Mouse (Mus musculus) inflammation-experienced regulatory T-cells, adult 6 months (primary cell): ENCODE measurements around the gene Tomm5. TPM values are rescaled to one million over a fixed set of nuclear protein-coding genes. Genes with fewer than 3 reads are reported as not detected.
"Not testable (repeated sequence)": the region's sequence is repeated elsewhere in the genome, so short reads cannot be mapped to it uniquely, and the experiment has no call there.

Experiments
- ATAC-seq: one replicate; pipeline ENCODE4 v1.8.0; 2017
- polyA plus RNA-seq, 3 experiments: library from polyadenylated mRNA; unstranded; fragments of 100-300 nt; shearing (Covaris generic); gene quantifications; one replicate each; pipeline ENCODE4 v1.2.1; 2017

Gene Tomm5
- polyA plus RNA-seq, 3 experiments from 2014 or later, result 121 to 173 (median 149) TPM

DNA sequence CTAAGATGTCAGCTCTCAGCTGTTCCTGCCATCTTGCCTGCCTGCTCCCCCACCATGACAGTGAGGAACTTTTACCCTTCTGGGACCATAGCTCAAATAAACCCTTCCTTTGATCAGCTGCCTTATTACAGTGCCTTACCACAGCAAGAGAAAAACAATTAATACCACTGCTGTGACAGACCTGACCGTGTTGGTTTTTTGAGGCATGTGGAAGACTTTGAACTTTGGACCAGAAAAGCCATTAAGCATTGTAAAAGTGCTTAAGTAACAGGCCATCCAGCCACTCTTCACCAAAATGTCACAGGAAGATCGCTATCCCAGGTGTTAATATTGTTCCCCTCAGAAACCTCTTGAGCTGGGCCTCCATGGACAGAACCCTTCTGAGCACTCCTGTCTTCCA, 43.3 kb downstream of the Tomm5 start:
- no peak for ATAC-seq

- ATAC-seq, result not testable (repeated sequence)
Observed at GRCm38 (mm10) chr4:45063836-45064235, 44.1 kb downstream of the Tomm5 start.

- no peak for ATAC-seq
Observed at GRCm38 (mm10) chr4:45055451-45055850, 52.5 kb downstream of the Tomm5 start.

Other genes with a start within 250 kb of the Tomm5 start
- gene Grhpr, start 126.7 kb downstream of the Tomm5 start, polyA plus RNA-seq, result 10 to 100 TPM; 14.2 to 25.0 (median 24.0) TPM
- gene Zbtb5, start 95.7 kb downstream of the Tomm5 start, polyA plus RNA-seq, result 1 to 10 TPM; 7.5 to 9.2 (median 8.5) TPM
- gene Polr1e, start 89.5 kb downstream of the Tomm5 start, polyA plus RNA-seq, result 10 to 100 TPM; 39.3 to 50.3 (median 44.6) TPM
- gene Fbxo10, start 23.5 kb downstream of the Tomm5 start, polyA plus RNA-seq, result 1 to 10 TPM in 1 of 3 experiments, under 1 TPM in 2; 0.24 to 1.3 (median 0.80) TPM
- gene Frmpd1, start 76.8 kb upstream of the Tomm5 start, polyA plus RNA-seq, result not detected
- 10 to 100 TPM; 17.4 to 20.7 (median 20.1) TPM for gene Trmt10b, start 189.0 kb upstream of the Tomm5 start, polyA plus RNA-seq
- gene Dcaf10, start 234.0 kb upstream of the Tomm5 start, polyA plus RNA-seq, result 1 to 10 TPM; 2.0 to 2.4 (median 2.2) TPM
- gene Exosc3, start 234.6 kb upstream of the Tomm5 start, polyA plus RNA-seq, result 10 to 100 TPM; 40.6 to 61.5 (median 45.0) TPM